Mouse (Mus musculus): Measurements from ENCODE around the gene Pcnx. TPM values are rescaled to one million over a fixed set of nuclear protein-coding genes. Genes with fewer than 3 reads are reported as not detected.

Gene Pcnx
- total and polyA plus RNA-seq, 2 experiments from 2014 or later, result 8.2 to 46.6 TPM

- ATAC-seq (ENCODE audit: low FRiP score), result no peak
- WGBS, result 52% methylated on average over 4 of the region's 4 CpGs
Measured at GRCm38 (mm10) chr12:81857251-81857650, 2.6 kb upstream of the Pcnx start.

GRCm38 (mm10) chr12:81857978-81858569 lies 1.7 kb upstream of the Pcnx start:
- no peak for TF ChIP-seq CTCF (IDR thresholded peaks at IDR 0.05)
- 51% methylated on average over 8 of the region's 8 CpGs for WGBS
- ATAC-seq (ENCODE audit: low FRiP score) (no peak), DNase-seq (ENCODE audit: low spot score) (no peak)
- no peak overlapping the region for H3K27ac ChIP-seq (ENCODE audit: low read depth, low read length)
- H3K36me3 ChIP-seq (ENCODE audit: insufficient read depth, low read length), result no peaks in the 10 kb centered on the region
- H3K9me3 ChIP-seq (ENCODE audit: low read length), result no peaks in the 10 kb centered on the region
- no peak overlapping the region for H3K9ac ChIP-seq (replicated peaks; ENCODE audit: low read length, poor library complexity, severe bottlenecking)
- no peaks in the 10 kb centered on the region for H3K27me3 ChIP-seq (ENCODE audit: insufficient read depth, low read length)
- no peak overlapping the region for H3K4me2 ChIP-seq (ENCODE audit: low read depth, low read length, poor library complexity, severe bottlenecking)
- no peak overlapping the region for H3K4me3 ChIP-seq (ENCODE audit: low read depth, low read length)
- H3K4me1 ChIP-seq (ENCODE audit: insufficient read depth, low read length), result peaks cover 7% of the 10 kb centered on the region; the same call in 1 of the 2 replicates

More at GRCm38 (mm10) chr12:81857251-81857650, 2.6 kb upstream of the Pcnx start:
- Histone ChIP-seq H3K9me3 (ENCODE audit: low read length) (no peaks in the 10 kb centered on the region), H3K4me2 (ENCODE audit: low read depth, low read length, poor library complexity, severe bottlenecking) (no peak overlapping the region), H3K27me3 (ENCODE audit: insufficient read depth, low read length) (no peaks in the 10 kb centered on the region), H3K27ac (ENCODE audit: low read depth, low read length) (no peak overlapping the region), H3K9ac (replicated peaks; ENCODE audit: low read length, poor library complexity, severe bottlenecking) (no peak overlapping the region), H3K4me3 (ENCODE audit: low read depth, low read length) (no peak overlapping the region), H3K36me3 (ENCODE audit: insufficient read depth, low read length) (no peaks in the 10 kb centered on the region), H3K4me1 (ENCODE audit: insufficient read depth, low read length) (peaks cover 3% of the 10 kb centered on the region; the same call in 1 of the 2 replicates)
- no peak for DNase-seq (ENCODE audit: low spot score)
- TF ChIP-seq CTCF (IDR thresholded peaks at IDR 0.05), result no peak

GRCm38 (mm10) chr12:81860308-81861181 lies 722 bp downstream of the Pcnx start:
- peak overlapping the region; percentile 96 for H3K9ac ChIP-seq (replicated peaks; ENCODE audit: low read length, poor library complexity, severe bottlenecking)

GRCm38 (mm10) chr12:81861199-81862085 lies 1.6 kb downstream of the Pcnx start:
- peak overlapping the region; percentile 97 for H3K4me3 ChIP-seq (ENCODE audit: low read depth, low read length)
- peak; percentile 19 for DNase-seq (ENCODE audit: low spot score)
- no peaks in the 10 kb centered on the region for H3K27me3 ChIP-seq (ENCODE audit: insufficient read depth, low read length)
- H3K4me1 ChIP-seq (ENCODE audit: insufficient read depth, low read length), result peaks cover 7% of the 10 kb centered on the region; the same call in 1 of the 2 replicates
- H3K4me2 ChIP-seq (ENCODE audit: low read depth, low read length, poor library complexity, severe bottlenecking), result peak overlapping the region; percentile 63
- TF ChIP-seq CTCF (IDR thresholded peaks at IDR 0.05), result no peak
- H3K36me3 ChIP-seq (ENCODE audit: insufficient read depth, low read length), result no peaks in the 10 kb centered on the region
- H3K27ac ChIP-seq (ENCODE audit: low read depth, low read length), result peak overlapping the region; percentile 90
- no peak for ATAC-seq (ENCODE audit: low FRiP score)
- H3K9ac ChIP-seq (replicated peaks; ENCODE audit: low read length, poor library complexity, severe bottlenecking), result peak overlapping the region; percentile 96
- no peaks in the 10 kb centered on the region for H3K9me3 ChIP-seq (ENCODE audit: low read length)
- WGBS, result 11% methylated on average over 18 of the region's 18 CpGs

More at GRCm38 (mm10) chr12:81860308-81861181, 722 bp downstream of the Pcnx start:
- peak overlapping the region; percentile 97 for H3K4me3 ChIP-seq (ENCODE audit: low read depth, low read length)
- peak; percentile 83 for ATAC-seq (ENCODE audit: low FRiP score)
- no peaks in the 10 kb centered on the region for H3K9me3 ChIP-seq (ENCODE audit: low read length)
- H3K27me3 ChIP-seq (ENCODE audit: insufficient read depth, low read length), result no peaks in the 10 kb centered on the region
- peak overlapping the region; percentile 90 for H3K27ac ChIP-seq (ENCODE audit: low read depth, low read length)
- WGBS, result under 1% methylated on average over 99 of the region's 107 CpGs
- TF ChIP-seq CTCF (IDR thresholded peaks at IDR 0.05), result peak; percentile 9; the same call in 1 of the 2 replicates
- peaks cover 7% of the 10 kb centered on the region; the same call in 1 of the 2 replicates for H3K4me1 ChIP-seq (ENCODE audit: insufficient read depth, low read length)
- H3K36me3 ChIP-seq (ENCODE audit: insufficient read depth, low read length), result no peaks in the 10 kb centered on the region
- peak overlapping the region; percentile 63 for H3K4me2 ChIP-seq (ENCODE audit: low read depth, low read length, poor library complexity, severe bottlenecking)
- peak; percentile 68 for DNase-seq (ENCODE audit: low spot score)

GRCm38 (mm10) chr12:81862351-81862802 lies 2.6 kb downstream of the Pcnx start:
- no peak for DNase-seq (ENCODE audit: low spot score)

More at GRCm38 (mm10) chr12:81862351-81862802, 2.6 kb downstream of the Pcnx start:
- Histone ChIP-seq H3K27me3 (ENCODE audit: insufficient read depth, low read length) (no peaks in the 10 kb centered on the region), H3K9me3 (ENCODE audit: low read length) (no peaks in the 10 kb centered on the region), H3K27ac (ENCODE audit: low read depth, low read length) (no peak overlapping the region), H3K4me2 (ENCODE audit: low read depth, low read length, poor library complexity, severe bottlenecking) (peak overlapping the region; percentile 63), H3K9ac (replicated peaks; ENCODE audit: low read length, poor library complexity, severe bottlenecking) (no peak overlapping the region; the same call in 1 of the 2 replicates), H3K4me3 (ENCODE audit: low read depth, low read length) (peak overlapping the region; percentile 97), H3K4me1 (ENCODE audit: insufficient read depth, low read length) (peaks cover 7% of the 10 kb centered on the region; the same call in 1 of the 2 replicates), H3K36me3 (ENCODE audit: insufficient read depth, low read length) (no peaks in the 10 kb centered on the region)
- no peak for ATAC-seq (ENCODE audit: low FRiP score)
- 39% methylated on average over 8 of the region's 8 CpGs for WGBS
- no peak for TF ChIP-seq CTCF (IDR thresholded peaks at IDR 0.05)
